ENCODE assay signal across 12 mouse cellular contexts in the genomic region with DNA sequence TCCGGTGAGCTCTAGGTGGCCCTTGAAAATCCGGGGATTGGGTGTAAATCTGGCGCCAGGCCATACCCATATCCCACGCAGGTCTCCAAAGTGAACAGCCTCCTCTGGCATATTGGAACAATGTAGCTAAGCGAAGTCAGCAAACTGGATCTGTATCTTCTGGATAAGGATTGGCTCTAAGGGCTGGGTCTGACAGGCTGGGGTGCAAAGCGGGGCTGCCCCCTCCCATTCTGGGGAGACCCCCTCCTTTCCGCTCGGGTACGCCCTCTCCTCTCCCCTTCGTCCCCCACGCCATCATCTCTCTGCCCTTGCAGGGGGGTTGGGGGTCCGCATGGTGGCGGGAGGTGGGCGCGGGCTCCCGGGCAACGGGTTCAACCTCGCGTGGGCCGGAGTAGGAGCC. TPM values are rescaled to one million over a fixed set of nuclear protein-coding genes. Genes with fewer than 3 reads are reported as not detected.
DNase-seq lines count a peak whose midpoint lies in the region; ATAC-seq lines count a peak whose summit lies in the region.
"Had no signal": no experiment of that assay in that cellular context is flagged by ENCODE, and none has a peak within 500 bp of the region (broad histone marks: within the 10 kb centered on the region; RNA-seq: fewer than 3 reads in every experiment).

No protein-coding gene starts in this region.

- H3K9ac ChIP-seq in hindbrain, embryonic 11.5 days (ENCODE audit: low read depth, low read length), result no peak overlapping the region
- H3K9ac ChIP-seq in hindbrain, embryonic 13.5 days, result no peak overlapping the region
- H3K9ac ChIP-seq in liver, embryonic 15.5 days, result no peak overlapping the region

- no peaks in the 10 kb centered on the region for H3K9me3 ChIP-seq in hindbrain, embryonic 11.5 days (ENCODE audit: control insufficient read depth, low read length)
- H3K9me3 ChIP-seq in hindbrain, embryonic 13.5 days, result 0 out of 2 replicates have a peak, but pooled peaks cover 7% of the 10 kb centered on the region
- no peaks in the 10 kb centered on the region for H3K9me3 ChIP-seq in liver, embryonic 15.5 days (replicated peaks)

- H3K4me1 ChIP-seq in hindbrain, embryonic 11.5 days (replicated peaks; ENCODE audit: control insufficient read depth, insufficient read depth, low read length), result no peaks in the 10 kb centered on the region
- no peaks in the 10 kb centered on the region for H3K4me1 ChIP-seq in hindbrain, embryonic 13.5 days (replicated peaks)
- no peaks in the 10 kb centered on the region for H3K4me1 ChIP-seq in liver, embryonic 15.5 days (replicated peaks)

- H3K4me2 ChIP-seq in hindbrain, embryonic 11.5 days (replicated peaks; ENCODE audit: low read depth, low read length), result no peak overlapping the region
- no peak overlapping the region for H3K4me2 ChIP-seq in hindbrain, embryonic 13.5 days
- no peak overlapping the region for H3K4me2 ChIP-seq in liver, embryonic 15.5 days

- H3K4me3 ChIP-seq in hindbrain, embryonic 11.5 days (ENCODE audit: low read depth, low read length), result no peak overlapping the region
- no peak overlapping the region for H3K4me3 ChIP-seq in hindbrain, embryonic 13.5 days
- no peak overlapping the region for H3K4me3 ChIP-seq in liver, embryonic 15.5 days (replicated peaks)

- peak; percentile 42 for DNase-seq in hindbrain, embryonic 11.5 days (ENCODE audit: low spot score)
- peak; percentile 57 for DNase-seq in CD4-positive, CD25-positive, alpha-beta regulatory T cell, adult 2 months (ENCODE audit: low read depth, low spot score)
- DNase-seq in brain, adult 2 months (ENCODE audit: low read depth, low spot score), result peak; percentile 34
- DNase-seq in frontal cortex, postnatal 10 days (ENCODE audit: low spot score in 2 of 2), result no peak
- DNase-seq in lung, postnatal 36 days, result no peak
- DNase-seq in right cerebral cortex, postnatal 36 days (ENCODE audit: low spot score in 2 of 2), result no peak
- DNase-seq: cerebellum, postnatal 25 days; heart, adult 18-20 months; lung, postnatal 14 days; right cerebral cortex, postnatal 4 days had no signal

- no peaks in the 10 kb centered on the region for H3K36me3 ChIP-seq in hindbrain, embryonic 11.5 days (ENCODE audit: control insufficient read depth, insufficient read depth, low read length)
- no peaks in the 10 kb centered on the region for H3K36me3 ChIP-seq in hindbrain, embryonic 13.5 days
- no peaks in the 10 kb centered on the region for H3K36me3 ChIP-seq in liver, embryonic 15.5 days (replicated peaks)

- 91% methylated on average over 15 of the region's 20 CpGs for WGBS in hindbrain, embryonic 11.5 days
- 87% methylated on average over 20 of the region's 20 CpGs for WGBS in hindbrain, embryonic 13.5 days
- 77% methylated on average over 20 of the region's 20 CpGs for WGBS in liver, embryonic 15.5 days (ENCODE audit: insufficient replicate concordance)

- H3K27me3 ChIP-seq in hindbrain, embryonic 11.5 days (ENCODE audit: control insufficient read depth, insufficient read depth, low read length), result no peaks in the 10 kb centered on the region
- H3K27me3 ChIP-seq in hindbrain, embryonic 13.5 days, result no peaks in the 10 kb centered on the region
- H3K27me3 ChIP-seq in liver, embryonic 15.5 days, result no peaks in the 10 kb centered on the region

- no peak for ATAC-seq in hindbrain, embryonic 11.5 days (ENCODE audit: low FRiP score)
- ATAC-seq in hindbrain, embryonic 13.5 days (ENCODE audit: low FRiP score), result no peak
- peak; percentile 46; the same call in 1 of the 2 replicates for ATAC-seq in liver, embryonic 15.5 days (ENCODE audit: insufficient read depth)

- H3K27ac ChIP-seq in hindbrain, embryonic 11.5 days (ENCODE audit: low read depth, low read length), result no peak overlapping the region
- H3K27ac ChIP-seq in hindbrain, embryonic 13.5 days, result no peak overlapping the region
- H3K27ac ChIP-seq in liver, embryonic 15.5 days (replicated peaks), result no peak overlapping the region

RNA-seq across cellular contexts. Expression of a gene that starts 9.4 kb away (rescaled TPM):
- polyA plus RNA-seq in hindbrain, embryonic 11.5 days (2014; fragmentation: Nextera tagmentation; extraction: Ambion mirVana), result 23.1 and 27.3 TPM in 2 replicates
- polyA plus RNA-seq in hindbrain, embryonic 13.5 days (2015; fragmentation: Nextera tagmentation; extraction: Ambion mirVana), result 22.4 and 22.7 TPM in 2 replicates
- 1.8 and 2.0 TPM in 2 replicates for polyA plus RNA-seq in liver, embryonic 15.5 days (2015; fragmentation: Nextera tagmentation; extraction: Ambion mirVana)

Comparison
In these comparisons a context has a peak if more than half of its experiments do, and no peak if none do; other contexts are left out.
1. DNase-seq: peak in hindbrain, embryonic 11.5 days (single experiment), CD4-positive, CD25-positive, alpha-beta regulatory T cell, adult 2 months (single experiment) and brain, adult 2 months (single experiment); none in frontal cortex, postnatal 10 days (0 of 2), lung, postnatal 36 days (single experiment) and right cerebral cortex, postnatal 36 days (0 of 2).